Mouse (Mus musculus) heart, embryonic 13.5 days (tissue): ENCODE measurements around the gene Rubcnl. TPM values are rescaled to one million over a fixed set of nuclear protein-coding genes. Genes with fewer than 3 reads are reported as not detected.
A peak's percentile ranks its signal among the peaks of the same experiment; 100 is the strongest.

Source experiments
- ATAC-seq: fragments of 200-750 bp; cut with Nextera tagmentation; 2 replicates; pipeline ENCODE4 v1.8.0; 2017; ENCODE audit warnings: moderate TSS enrichment; ENCODE audit not compliant: insufficient number of reproducible peaks, low FRiP score, low TSS enrichment; ENCODE audit errors: extremely low read depth
- H3K27ac ChIP-seq: fragments of 300-500 bp; sonication (generic); replicated peaks from 2 replicates; pipeline ENCODE4 v1.5.1; 2015; ENCODE audit warnings: moderate library complexity, mild to moderate bottlenecking, inconsistent platforms
- H3K27me3 ChIP-seq: fragments of 300-500 bp; sonication (generic); replicated peaks from 2 replicates; pipeline ENCODE4 v1.6.1; 2015; ENCODE audit warnings: mild to moderate bottlenecking, inconsistent platforms
- H3K36me3 ChIP-seq: fragments of 300-500 bp; sonication (generic); 2 replicates; pipeline ENCODE4 v1.6.1; 2015; ENCODE audit warnings: mild to moderate bottlenecking, inconsistent platforms
- H3K4me1 ChIP-seq: fragments of 300-500 bp; sonication (generic); 2 replicates; pipeline ENCODE4 v1.6.1; 2015; ENCODE audit warnings: inconsistent platforms
- H3K4me2 ChIP-seq: fragments of 300-500 bp; sonication (generic); 2 replicates; pipeline ENCODE4 v1.6.1; 2015; ENCODE audit warnings: inconsistent platforms, mild to moderate bottlenecking, moderate library complexity
- H3K4me3 ChIP-seq: fragments of 300-500 bp; sonication (generic); 2 replicates; pipeline ENCODE4 v1.5.1; 2015; ENCODE audit warnings: moderate library complexity, mild to moderate bottlenecking, inconsistent platforms
- H3K9ac ChIP-seq: fragments of 300-500 bp; sonication (generic); 2 replicates; pipeline ENCODE4 v1.6.1; 2015; ENCODE audit warnings: inconsistent platforms, mild to moderate bottlenecking, moderate library complexity
- H3K9me3 ChIP-seq: fragments of 300-500 bp; sonication (generic); 2 replicates; pipeline ENCODE4 v1.6.1; 2016; ENCODE audit warnings: inconsistent platforms
- WGBS: fragments of 180-500 bp; shearing (Covaris S2); methylation state at CpG from one replicate; pipeline ENCODE4 v1.1.7; 2015; ENCODE audit warnings: mixed read lengths; 5-methylcytosine and 5-hydroxymethylcytosine counted together
- polyA plus RNA-seq: library from polyadenylated mRNA; unstranded; fragments of >200 nt; fragmentation: Nextera tagmentation; extraction: Ambion mirVana; gene quantifications from 2 replicates; pipeline ENCODE4 v1.2.1, GENCODE M21; 2015

Rubcnl gene
- polyA plus RNA-seq, 1 experiment from 2014 or later = 1.2 TPM

- Histone ChIP-seq H3K4me1 (peaks cover 6% of the 10 kb centered on the region; the same call in 1 of the 2 replicates), H3K27me3 (no peaks in the 10 kb centered on the region), H3K9ac (no peak overlapping the region), H3K9me3 (no peaks in the 10 kb centered on the region), H3K4me2 (no peak overlapping the region), H3K4me3 (no peak overlapping the region), H3K36me3 (peaks cover 4% of the 10 kb centered on the region; the same call in 1 of the 2 replicates), H3K27ac (no peak overlapping the region)
- ATAC-seq = no peak
- 57% methylated on average over 8 of the region's 8 CpGs for WGBS
Observed at GRCm38 (mm10) chr14:75052451-75052850, 36.6 kb downstream of the Rubcnl start.

GRCm38 (mm10) chr14:75054455-75055343 lies 38.9 kb downstream of the Rubcnl start:
- H3K9me3 ChIP-seq = no peaks in the 10 kb centered on the region
- peaks cover 6% of the 10 kb centered on the region; the same call in 1 of the 2 replicates for H3K4me1 ChIP-seq
- H3K36me3 ChIP-seq = peaks cover 4% of the 10 kb centered on the region; the same call in 1 of the 2 replicates
- H3K4me2 ChIP-seq = no peak overlapping the region
- 64% methylated on average over 14 of the region's 14 CpGs for WGBS
- H3K4me3 ChIP-seq = no peak overlapping the region
- H3K27ac ChIP-seq = no peak overlapping the region
- no peak for ATAC-seq
- H3K27me3 ChIP-seq = no peaks in the 10 kb centered on the region
- no peak overlapping the region for H3K9ac ChIP-seq

- Histone ChIP-seq H3K9me3 (no peaks in the 10 kb centered on the region), H3K9ac (no peak overlapping the region), H3K27me3 (no peaks in the 10 kb centered on the region), H3K36me3 (no peaks in the 10 kb centered on the region), H3K27ac (no peak overlapping the region), H3K4me2 (no peak overlapping the region), H3K4me1 (peaks cover 15% of the 10 kb centered on the region), H3K4me3 (no peak overlapping the region)
- ATAC-seq = no peak
- WGBS = 71% methylated on average over 9 of the region's 9 CpGs
Observed at GRCm38 (mm10) chr14:75056861-75057431, 41.1 kb downstream of the Rubcnl start.

GRCm38 (mm10) chr14:75060562-75060961 lies 44.7 kb downstream of the Rubcnl start:
- H3K9me3 ChIP-seq = no peaks in the 10 kb centered on the region
- no peak overlapping the region for H3K4me2 ChIP-seq
- no peak overlapping the region for H3K4me3 ChIP-seq
- WGBS = 29% methylated on average over 8 of the region's 8 CpGs
- H3K4me1 ChIP-seq = peaks cover 9% of the 10 kb centered on the region
- H3K27ac ChIP-seq = peak overlapping the region; percentile 8; the same call in 1 of the 2 replicates
- H3K27me3 ChIP-seq = no peaks in the 10 kb centered on the region
- no peak for ATAC-seq
- H3K36me3 ChIP-seq = no peaks in the 10 kb centered on the region
- no peak overlapping the region for H3K9ac ChIP-seq

- Histone ChIP-seq H3K4me2 (no peak overlapping the region), H3K27ac (no peak overlapping the region), H3K9me3 (no peaks in the 10 kb centered on the region), H3K9ac (no peak overlapping the region), H3K27me3 (no peaks in the 10 kb centered on the region), H3K4me3 (no peak overlapping the region), H3K4me1 (peaks cover 9% of the 10 kb centered on the region), H3K36me3 (no peaks in the 10 kb centered on the region)
- 86% methylated on average over 8 of the region's 8 CpGs for WGBS
- ATAC-seq = no peak
Observed at GRCm38 (mm10) chr14:75063936-75064335, 48.1 kb downstream of the Rubcnl start.

GRCm38 (mm10) chr14:75064520-75064919 lies 48.7 kb downstream of the Rubcnl start:
- H3K9ac ChIP-seq = no peak overlapping the region
- no peak overlapping the region for H3K4me2 ChIP-seq
- no peak overlapping the region for H3K4me3 ChIP-seq
- no peak for ATAC-seq
- H3K36me3 ChIP-seq = no peaks in the 10 kb centered on the region
- no peaks in the 10 kb centered on the region for H3K27me3 ChIP-seq
- H3K4me1 ChIP-seq = peaks cover 9% of the 10 kb centered on the region
- no peaks in the 10 kb centered on the region for H3K9me3 ChIP-seq
- no peak overlapping the region for H3K27ac ChIP-seq
- 75% methylated on average over 7 of the region's 7 CpGs for WGBS

- ATAC-seq = no peak
- no peak overlapping the region for H3K9ac ChIP-seq
- H3K4me1 ChIP-seq = peaks cover 7% of the 10 kb centered on the region
- H3K4me3 ChIP-seq = no peak overlapping the region
- H3K27ac ChIP-seq = no peak overlapping the region
- H3K4me2 ChIP-seq = no peak overlapping the region
- no peaks in the 10 kb centered on the region for H3K27me3 ChIP-seq
- H3K9me3 ChIP-seq = no peaks in the 10 kb centered on the region
- 92% methylated on average over 5 of the region's 5 CpGs for WGBS
- H3K36me3 ChIP-seq = no peaks in the 10 kb centered on the region
Observed at GRCm38 (mm10) chr14:75065211-75065610, 49.4 kb downstream of the Rubcnl start.

GRCm38 (mm10) chr14:75068430-75069112 lies 52.7 kb downstream of the Rubcnl start:
- no peak overlapping the region for H3K4me3 ChIP-seq
- H3K27me3 ChIP-seq = no peaks in the 10 kb centered on the region
- 0 out of 2 replicates have a peak, but pooled peaks cover 5% of the 10 kb centered on the region for H3K4me1 ChIP-seq
- H3K4me2 ChIP-seq = no peak overlapping the region
- no peaks in the 10 kb centered on the region for H3K9me3 ChIP-seq
- ATAC-seq = no peak
- H3K36me3 ChIP-seq = no peaks in the 10 kb centered on the region
- no peak overlapping the region for H3K9ac ChIP-seq
- no peak overlapping the region for H3K27ac ChIP-seq
- 78% methylated on average over 19 of the region's 19 CpGs for WGBS

- Histone ChIP-seq H3K9me3 (no peaks in the 10 kb centered on the region), H3K9ac (no peak overlapping the region), H3K27ac (no peak overlapping the region), H3K27me3 (no peaks in the 10 kb centered on the region), H3K36me3 (no peaks in the 10 kb centered on the region), H3K4me3 (no peak overlapping the region), H3K4me1 (0 out of 2 replicates have a peak, but pooled peaks cover 5% of the 10 kb centered on the region), H3K4me2 (no peak overlapping the region)
- WGBS = 64% methylated on average over 7 of the region's 7 CpGs
- no peak for ATAC-seq
Observed at GRCm38 (mm10) chr14:75069356-75069979, 53.6 kb downstream of the Rubcnl start.

GRCm38 (mm10) chr14:75071091-75071490 lies 55.3 kb downstream of the Rubcnl start:
- H3K4me1 ChIP-seq = 0 out of 2 replicates have a peak, but pooled peaks cover 5% of the 10 kb centered on the region
- no peaks in the 10 kb centered on the region for H3K36me3 ChIP-seq
- ATAC-seq = no peak
- H3K9ac ChIP-seq = no peak overlapping the region
- no peak overlapping the region for H3K27ac ChIP-seq
- no peak overlapping the region for H3K4me3 ChIP-seq
- peak overlapping the region; percentile 25; the same call in 1 of the 2 replicates for H3K4me2 ChIP-seq
- 45% methylated on average over 15 of the region's 15 CpGs for WGBS
- H3K9me3 ChIP-seq = no peaks in the 10 kb centered on the region
- no peaks in the 10 kb centered on the region for H3K27me3 ChIP-seq
